Mouse (Mus musculus) C2C12 (cell line): ENCODE results near the gene A430078G23Rik.

Experiments used
- CEBPB ChIP-seq: IDR thresholded peaks from one replicate; pipeline ENCODE4 v1.6.1; 2011; ENCODE audit warnings: low read depth, mild to moderate bottlenecking, control low read depth, moderate library complexity
- CTCF ChIP-seq: IDR thresholded peaks from one replicate; pipeline ENCODE4 v1.5.1; 2011; ENCODE audit not compliant: control insufficient read depth, insufficient read depth, insufficient read length
- FOSL1 ChIP-seq: IDR thresholded peaks from one replicate; pipeline ENCODE4 v1.8.0; 2011; ENCODE audit warnings: mild to moderate bottlenecking, low read length; ENCODE audit not compliant: poor library complexity, insufficient read depth, severe bottlenecking
- MAX ChIP-seq: IDR thresholded peaks from one replicate; pipeline ENCODE4 v1.6.1; 2011; ENCODE audit warnings: mild to moderate bottlenecking, control low read depth
- MYOD1 ChIP-seq: IDR thresholded peaks from one replicate; pipeline ENCODE4 v1.6.1; 2011; ENCODE audit warnings: low read depth; ENCODE audit not compliant: control insufficient read depth, insufficient read length
- MYOG ChIP-seq: IDR thresholded peaks from one replicate; pipeline ENCODE4 v1.6.1; 2011; ENCODE audit not compliant: control insufficient read depth, insufficient read length; ENCODE audit errors: extremely low read depth
- USF1 ChIP-seq: IDR thresholded peaks from one replicate; pipeline ENCODE4 v1.6.1; 2011; ENCODE audit warnings: low read depth, mild to moderate bottlenecking, control low read depth, moderate library complexity

DNA sequence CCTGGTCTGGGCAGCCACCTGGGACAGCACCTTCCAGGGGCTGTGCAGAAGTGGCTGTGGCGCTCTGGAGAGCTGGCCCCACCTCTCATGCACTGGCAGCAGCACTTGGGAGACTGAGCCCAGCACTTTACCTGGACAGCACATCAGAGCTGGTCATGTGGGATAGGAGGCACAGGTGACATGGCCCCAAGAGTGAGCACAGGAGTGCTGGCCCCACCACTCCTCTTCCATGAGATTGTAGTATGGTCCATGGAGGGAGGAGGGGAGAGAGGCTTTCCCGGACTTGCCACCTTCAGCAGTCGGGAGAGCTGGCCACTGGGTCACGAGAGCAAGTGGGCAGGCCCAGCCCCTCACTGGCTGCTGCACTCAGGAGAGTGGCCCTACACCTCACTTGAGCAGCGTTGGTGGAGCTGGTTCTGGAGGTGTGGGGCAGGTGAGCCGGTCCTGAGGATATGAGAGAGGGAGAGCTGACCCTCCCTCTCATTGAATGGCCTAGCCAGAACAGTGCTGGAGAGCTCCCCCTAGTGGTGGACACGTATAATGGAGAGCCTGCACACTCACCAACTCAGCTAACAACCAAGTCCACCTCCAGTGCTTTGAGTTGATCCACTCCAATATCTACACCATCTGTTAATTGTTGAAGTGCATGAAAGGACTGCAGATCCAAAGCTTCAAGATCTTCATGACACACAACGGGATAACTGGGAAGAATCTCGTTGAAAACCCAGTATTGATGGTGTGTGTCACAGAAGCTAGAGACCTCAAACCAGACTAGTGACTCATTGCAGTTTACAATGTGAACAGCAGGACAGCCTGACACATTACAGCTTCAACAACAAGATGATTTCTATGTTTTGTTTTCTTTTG is 16.3 kb upstream of the A430078G23Rik start:
- TF ChIP-seq MYOG (no peak), CTCF (peak; percentile 17), CEBPB (no peak), MAX (no peak), MYOD1 (no peak), USF1 (no peak), FOSL1 (no peak)
